ENCODE assay signal across 18 mouse cellular contexts in genomic region chr3:38912768-38913487, GRCm38 (mm10). TPM values are rescaled to one million over a fixed set of nuclear protein-coding genes. Genes with fewer than 3 reads are reported as not detected.
DNase-seq lines count a peak whose midpoint lies in the region; ATAC-seq lines count a peak whose summit lies in the region.
"Had no signal": no experiment of that assay in that cellular context is flagged by ENCODE, and none has a peak within 500 bp of the region (broad histone marks: within the 10 kb centered on the region; RNA-seq: fewer than 3 reads in every experiment).

No protein-coding gene starts in this region.

- H3K27me3 ChIP-seq in forebrain, embryonic 16.5 days (replicated peaks; ENCODE audit: control insufficient read depth, insufficient read depth, low read length), result no peaks in the 10 kb centered on the region
- H3K27me3 ChIP-seq in forebrain, embryonic 15.5 days, result no peaks in the 10 kb centered on the region
- H3K27me3 ChIP-seq in neural tube, embryonic 11.5 days (ENCODE audit: control insufficient read depth, insufficient read depth, low read length), result no peaks in the 10 kb centered on the region
- H3K27me3 ChIP-seq in stomach, embryonic 16.5 days (ENCODE audit: control insufficient read depth, insufficient read depth, low read length), result no peaks in the 10 kb centered on the region
- H3K27me3 ChIP-seq: heart, embryonic 13.5 days; liver, embryonic 15.5 days had no signal

- H3K4me3 ChIP-seq in forebrain, embryonic 16.5 days (replicated peaks; ENCODE audit: low read length), result no peak overlapping the region
- H3K4me3 ChIP-seq in forebrain, embryonic 15.5 days, result no peak overlapping the region
- H3K4me3 ChIP-seq in neural tube, embryonic 11.5 days (ENCODE audit: low read depth, low read length), result no peak overlapping the region
- no peak overlapping the region for H3K4me3 ChIP-seq in stomach, embryonic 16.5 days (replicated peaks; ENCODE audit: low read length)
- H3K4me3 ChIP-seq: heart, embryonic 13.5 days; limb, embryonic 10.5 days; liver, embryonic 15.5 days; myocyte had no signal

- peak; percentile 37 for DNase-seq in neural tube, embryonic 11.5 days (ENCODE audit: low spot score)
- no peak for DNase-seq in neural tube, embryonic 10.5 days (ENCODE audit: extremely low spot score, low spot score)
- peak; percentile 28 for DNase-seq in mesoderm, embryonic 11.5 days (ENCODE audit: low read depth, low spot score)
- no peak for DNase-seq in layer of hippocampus, adult 18-20 months (ENCODE audit: low spot score in 2 of 2)
- DNase-seq in cerebellum, adult 18-20 months, result no peak
- DNase-seq: adrenal gland, postnatal 14 days; cerebellum, adult 11 months; gastrocnemius, postnatal 14 days; layer of hippocampus, postnatal 36 days; thymus, adult 2 months had no signal

- H3K9ac ChIP-seq in forebrain, embryonic 16.5 days (replicated peaks; ENCODE audit: low read depth, low read length), result no peak overlapping the region
- H3K9ac ChIP-seq in forebrain, embryonic 15.5 days (replicated peaks), result no peak overlapping the region
- H3K9ac ChIP-seq in neural tube, embryonic 11.5 days (ENCODE audit: low read length), result no peak overlapping the region
- no peak overlapping the region for H3K9ac ChIP-seq in stomach, embryonic 16.5 days (ENCODE audit: low read length)
- H3K9ac ChIP-seq: heart, embryonic 13.5 days; liver, embryonic 15.5 days had no signal

- H3K27ac ChIP-seq in forebrain, embryonic 16.5 days (ENCODE audit: low read length), result no peak overlapping the region
- H3K27ac ChIP-seq in forebrain, embryonic 15.5 days (replicated peaks), result no peak overlapping the region
- H3K27ac ChIP-seq in neural tube, embryonic 11.5 days (ENCODE audit: low read depth, low read length), result no peak overlapping the region
- no peak overlapping the region for H3K27ac ChIP-seq in stomach, embryonic 16.5 days (ENCODE audit: low read length)
- H3K27ac ChIP-seq: heart, embryonic 13.5 days; limb, embryonic 10.5 days; liver, embryonic 15.5 days had no signal

- no peaks in the 10 kb centered on the region for H3K9me3 ChIP-seq in forebrain, embryonic 16.5 days (ENCODE audit: control insufficient read depth, low read length)
- no peaks in the 10 kb centered on the region for H3K9me3 ChIP-seq in forebrain, embryonic 15.5 days
- no peaks in the 10 kb centered on the region for H3K9me3 ChIP-seq in neural tube, embryonic 11.5 days (ENCODE audit: control insufficient read depth, low read length)
- no peaks in the 10 kb centered on the region for H3K9me3 ChIP-seq in stomach, embryonic 16.5 days (replicated peaks; ENCODE audit: control insufficient read depth, low read length)
- H3K9me3 ChIP-seq: heart, embryonic 13.5 days; limb, embryonic 10.5 days; liver, embryonic 15.5 days had no signal

- ATAC-seq in forebrain, embryonic 16.5 days, result peak; percentile 38; the same call in 1 of the 2 replicates
- ATAC-seq in forebrain, embryonic 15.5 days (replicated peaks), result no peak; the same call in 1 of the 2 replicates
- ATAC-seq in neural tube, embryonic 11.5 days (ENCODE audit: insufficient read depth, low FRiP score, low TSS enrichment), result peak; percentile 81
- peak; percentile 71; the same call in 1 of the 2 replicates for ATAC-seq in stomach, embryonic 16.5 days (ENCODE audit: insufficient read depth, low FRiP score)

- peak overlapping the region; percentile 12 for H3K4me2 ChIP-seq in forebrain, embryonic 16.5 days (ENCODE audit: low read length)
- no peak overlapping the region for H3K4me2 ChIP-seq in forebrain, embryonic 15.5 days (replicated peaks)
- no peak overlapping the region; the same call in 1 of the 2 replicates for H3K4me2 ChIP-seq in neural tube, embryonic 11.5 days (ENCODE audit: low read depth)
- H3K4me2 ChIP-seq in stomach, embryonic 16.5 days (ENCODE audit: low read depth, low read length), result no peak overlapping the region
- H3K4me2 ChIP-seq: heart, embryonic 13.5 days; liver, embryonic 15.5 days had no signal

- H3K4me1 ChIP-seq in forebrain, embryonic 16.5 days (replicated peaks; ENCODE audit: control insufficient read depth, insufficient read depth, low read length), result peaks cover 22% of the 10 kb centered on the region
- H3K4me1 ChIP-seq in forebrain, embryonic 15.5 days, result peaks cover 32% of the 10 kb centered on the region
- H3K4me1 ChIP-seq in neural tube, embryonic 11.5 days (ENCODE audit: control insufficient read depth, insufficient read depth, low read length), result peaks cover 14% of the 10 kb centered on the region
- H3K4me1 ChIP-seq in stomach, embryonic 16.5 days (ENCODE audit: control insufficient read depth, insufficient read depth, low read length), result peaks cover 2% of the 10 kb centered on the region; the same call in 1 of the 2 replicates
- H3K4me1 ChIP-seq: liver, embryonic 15.5 days had no signal

- H3K36me3 ChIP-seq in forebrain, embryonic 16.5 days (ENCODE audit: control insufficient read depth, insufficient read depth), result no peaks in the 10 kb centered on the region
- H3K36me3 ChIP-seq in forebrain, embryonic 15.5 days, result no peaks in the 10 kb centered on the region
- H3K36me3 ChIP-seq in neural tube, embryonic 11.5 days (ENCODE audit: control insufficient read depth, insufficient read depth, low read length), result no peaks in the 10 kb centered on the region
- no peaks in the 10 kb centered on the region for H3K36me3 ChIP-seq in stomach, embryonic 16.5 days (ENCODE audit: control insufficient read depth, insufficient read depth, low read length)
- H3K36me3 ChIP-seq: G1E; heart, embryonic 13.5 days; limb, embryonic 10.5 days; liver, embryonic 15.5 days had no signal

- 22% methylated on average over 5 of the region's 5 CpGs for WGBS in forebrain, embryonic 16.5 days
- WGBS in forebrain, embryonic 15.5 days, result 20% methylated on average over 5 of the region's 5 CpGs
- 42% methylated on average over 5 of the region's 5 CpGs for WGBS in neural tube, embryonic 11.5 days
- WGBS in stomach, embryonic 16.5 days, result 60% methylated on average over 5 of the region's 5 CpGs

RNA-seq across cellular contexts. Expression of gene Fat4, which starts 26.2 kb away (rescaled TPM):
- 11.0 and 12.4 TPM in 2 replicates for polyA plus RNA-seq in forebrain, embryonic 16.5 days (2015; fragmentation: Nextera tagmentation; extraction: Ambion mirVana)
- 11.2 and 11.3 TPM in 2 replicates for polyA plus RNA-seq in forebrain, embryonic 15.5 days (2015; fragmentation: Nextera tagmentation; extraction: Ambion mirVana)
- 12.4 and 14.5 TPM in 2 replicates for polyA plus RNA-seq in neural tube, embryonic 11.5 days (2014; fragmentation: Nextera tagmentation; extraction: Ambion mirVana)
- polyA plus RNA-seq in stomach, embryonic 16.5 days (2015; fragmentation: Nextera tagmentation; extraction: Ambion mirVana), result 6.9 and 7.7 TPM in 2 replicates
- 10 to 100 TPM; 24.1 to 28.5 TPM for total RNA-seq in layer of hippocampus, adult 18-20 months (2021)
- polyA plus RNA-seq: G1E had no signal

Comparison
In these comparisons a context has a peak if more than half of its experiments do, and no peak if none do; other contexts are left out.
1. DNase-seq: peak in neural tube, embryonic 11.5 days (single experiment) and mesoderm, embryonic 11.5 days (single experiment); none in neural tube, embryonic 10.5 days (single experiment), layer of hippocampus, adult 18-20 months (0 of 2) and cerebellum, adult 18-20 months (0 of 2).